Mouse (Mus musculus) megakaryocyte, embryonic 14.5 days (primary cell): ENCODE data around the gene 9330182L06Rik.

Experiments used
- FLI1 ChIP-seq: IDR thresholded peaks from 2 replicates; pipeline ENCODE4 v1.6.1; 2012; ENCODE audit warnings: low read length, inconsistent platforms, mixed read lengths
- GATA1 ChIP-seq: IDR thresholded peaks from 3 replicates; pipeline ENCODE4 v1.6.1; 2012; ENCODE audit warnings: mixed read lengths, low read length, inconsistent platforms, borderline replicate concordance

DNA sequence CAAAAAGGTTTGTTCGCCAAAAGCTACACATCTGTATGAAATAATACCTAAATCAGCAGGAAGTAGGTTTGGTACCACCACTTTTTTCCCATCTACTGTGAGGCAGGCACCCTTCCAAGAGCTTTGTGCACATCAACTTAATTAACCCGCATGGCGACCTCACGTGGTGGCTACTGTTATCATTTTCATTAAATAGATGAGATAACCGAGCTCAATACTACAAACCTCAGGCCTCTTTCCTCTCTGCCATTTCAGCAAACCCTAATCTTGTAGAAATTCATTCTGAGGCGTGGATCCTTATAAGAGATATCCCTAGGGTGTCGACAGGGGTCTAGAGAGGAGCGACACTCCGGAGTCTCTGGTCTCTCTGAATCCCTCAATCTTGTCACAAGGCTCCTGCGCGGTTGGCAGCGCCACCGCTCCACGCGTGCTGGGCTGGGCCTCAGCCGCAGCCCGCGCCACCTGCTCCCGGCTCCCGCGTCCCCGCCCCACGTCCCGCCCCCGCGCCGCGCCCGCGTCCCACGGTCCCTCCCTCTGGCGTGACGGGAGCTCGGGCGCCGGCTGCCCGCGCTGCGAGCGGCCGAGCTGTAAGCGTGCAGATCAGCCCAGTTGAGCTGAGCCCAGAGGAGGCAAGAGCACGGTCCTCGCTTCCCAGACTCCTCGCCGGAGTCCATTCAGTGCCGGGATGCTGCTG, at the start of gene 9330182L06Rik:
- TF ChIP-seq GATA1 (no peak), FLI1 (no peak)
